Mouse (Mus musculus) erythroblast, adult 5-6 weeks (primary cell): ENCODE data around the gene Klhdc9. TPM values are rescaled to one million over a fixed set of nuclear protein-coding genes. Genes with fewer than 3 reads are reported as not detected.
A peak's percentile ranks its signal among the peaks of the same experiment; 100 is the strongest.

Experiments
- ATAC-seq: replicated peaks from 2 replicates; pipeline ENCODE4 v1.8.0; 2016; ENCODE audit warnings: moderate number of reproducible peaks, mild to moderate bottlenecking, moderate TSS enrichment, inconsistent platforms; ENCODE audit not compliant: poor library complexity, low FRiP score, severe bottlenecking
- total RNA-seq, 2 experiments: library from RNA; stranded (forward) in 1 of 2; stranded (reverse) in 1 of 2; fragments of 150-400 nt in 1 of 2; fragments of 200-764, 138-1000 nt in 1 of 2; gene quantifications; 2 replicates each; pipeline versions ENCODE4 v1.2.3 to v1.2.4; 2015 to 2017; ENCODE audit warnings: low replicate concordance in 2 of 2

Gene Klhdc9
- total RNA-seq (2015; ENCODE audit: low replicate concordance) (not detected in 2 replicates), total RNA-seq (2017; ENCODE audit: low replicate concordance) (not detected in 2 replicates)

DNA sequence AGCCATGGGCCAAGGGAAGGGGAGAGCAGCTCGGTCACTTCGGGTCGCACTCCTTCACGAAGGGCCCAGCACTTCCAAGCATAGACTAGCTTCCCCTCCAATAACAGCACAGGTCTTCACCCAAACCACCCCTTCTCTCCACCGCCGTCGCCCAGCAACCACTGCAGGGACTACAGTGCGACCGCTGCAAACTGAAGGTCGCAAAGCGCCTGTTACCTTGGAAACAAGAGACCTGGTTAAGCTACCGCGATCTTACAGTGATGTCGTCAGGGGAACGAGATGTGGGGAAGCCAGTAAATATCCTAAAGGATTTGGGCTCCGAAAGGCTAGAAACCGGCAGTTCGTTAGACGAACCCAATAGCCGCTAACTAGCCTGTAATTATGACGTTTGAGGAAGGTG is at the start of gene Klhdc9:
Klhdc9 (minus strand) TSS at position 143 of the 400 bp plus-strand sequence.
- ATAC-seq = peak; percentile 85

DNA sequence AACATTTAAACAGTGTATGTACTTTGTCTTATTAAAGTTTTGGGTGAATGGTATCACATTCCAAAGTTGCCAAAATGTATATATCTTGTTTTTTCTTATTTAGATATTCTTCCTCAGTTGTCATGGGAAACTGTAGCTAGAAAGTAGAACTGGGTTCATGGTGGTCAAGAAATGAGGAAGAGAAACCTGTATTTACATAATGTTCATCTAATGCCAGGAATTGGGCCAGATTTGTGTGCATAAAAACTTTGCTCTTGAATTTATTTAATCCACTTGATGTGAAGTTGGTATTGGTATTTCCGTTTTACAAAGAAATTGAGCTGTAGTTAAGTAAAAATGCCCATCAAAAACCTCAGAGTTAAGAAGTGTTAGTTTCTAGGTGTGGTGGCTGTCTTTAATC is 49.6 kb upstream of the Klhdc9 start:
- ATAC-seq = no peak

DNA sequence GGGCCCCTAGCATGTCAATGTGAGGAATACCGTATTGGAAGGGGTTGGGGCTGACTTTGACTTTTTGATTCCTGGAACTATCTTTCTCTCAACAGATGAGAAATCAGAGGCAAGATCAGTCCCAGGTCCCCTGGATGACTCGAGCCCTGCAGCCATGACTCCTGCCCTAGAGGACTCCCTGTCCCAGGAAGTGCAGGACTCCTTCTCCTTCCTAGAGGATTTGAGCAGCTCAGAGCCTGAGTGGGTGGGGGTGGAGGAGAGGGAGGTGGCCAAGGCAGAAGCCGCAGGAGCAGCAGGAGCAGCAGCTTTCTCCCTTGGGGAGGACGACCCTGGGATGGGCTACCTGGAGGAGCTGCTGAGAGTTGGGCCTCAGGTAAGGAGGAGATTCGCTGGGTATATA is 46.7 kb upstream of the Klhdc9 start:
- ATAC-seq = no peak

DNA sequence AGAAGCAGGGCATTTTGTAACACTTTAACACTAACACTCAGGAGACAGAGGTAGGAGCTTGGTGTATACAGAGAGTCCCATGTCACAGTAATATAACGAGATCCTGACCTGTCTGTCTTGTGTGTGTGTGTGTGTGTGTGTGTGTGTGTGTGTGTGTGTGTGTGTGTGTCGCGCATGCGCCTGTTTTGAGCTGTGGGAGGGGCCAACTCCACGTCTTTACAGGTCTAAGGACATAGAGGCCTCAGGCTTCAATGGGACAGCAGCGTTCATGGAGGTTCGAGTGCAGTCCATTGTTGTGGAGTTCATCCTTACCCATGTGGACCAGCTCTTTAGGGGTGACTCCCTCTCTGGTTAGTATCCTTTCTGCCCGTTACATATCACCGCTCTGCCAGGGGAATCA is 42.4 kb upstream of the Klhdc9 start:
- no peak for ATAC-seq

DNA sequence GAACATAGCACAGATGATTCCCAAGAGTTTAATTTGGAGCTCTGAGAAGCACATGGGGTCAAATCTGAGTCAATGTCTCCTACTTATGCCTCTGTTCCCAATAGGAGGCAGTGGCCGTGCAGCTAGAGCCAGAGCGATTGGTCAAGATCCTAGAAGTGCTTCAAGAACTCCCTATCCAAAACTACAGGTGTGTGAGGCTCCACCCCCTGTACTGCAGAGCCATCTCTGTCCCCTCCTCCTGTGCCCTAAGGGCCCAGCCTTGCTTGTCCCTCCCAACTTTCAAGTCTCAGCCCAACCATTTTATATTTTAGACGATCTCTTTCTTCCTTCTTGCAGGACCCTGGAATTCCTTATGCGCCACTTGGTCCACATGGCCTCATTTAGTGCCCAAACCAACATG is 41.2 kb upstream of the Klhdc9 start:
- ATAC-seq = no peak

DNA sequence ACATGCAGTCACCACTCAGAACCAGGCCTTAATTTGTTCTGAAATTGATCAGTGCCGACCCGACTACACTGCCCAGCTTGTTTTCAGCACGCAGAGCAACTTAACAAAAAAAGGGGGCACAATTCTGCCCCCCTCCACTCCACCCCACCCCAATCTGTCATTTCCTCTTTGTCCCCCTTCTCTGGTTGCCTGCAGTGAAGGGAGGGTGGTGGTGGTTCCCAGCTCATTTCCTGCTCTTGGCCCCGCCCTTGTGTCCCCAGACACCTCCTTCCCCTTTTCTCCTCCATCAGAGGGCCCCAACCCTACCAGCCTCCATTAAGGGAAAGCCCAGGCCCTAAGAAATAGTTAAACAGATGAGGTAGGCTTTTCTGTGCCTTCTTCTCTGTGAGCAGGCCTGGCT is 29.5 kb upstream of the Klhdc9 start:
- no peak for ATAC-seq

DNA sequence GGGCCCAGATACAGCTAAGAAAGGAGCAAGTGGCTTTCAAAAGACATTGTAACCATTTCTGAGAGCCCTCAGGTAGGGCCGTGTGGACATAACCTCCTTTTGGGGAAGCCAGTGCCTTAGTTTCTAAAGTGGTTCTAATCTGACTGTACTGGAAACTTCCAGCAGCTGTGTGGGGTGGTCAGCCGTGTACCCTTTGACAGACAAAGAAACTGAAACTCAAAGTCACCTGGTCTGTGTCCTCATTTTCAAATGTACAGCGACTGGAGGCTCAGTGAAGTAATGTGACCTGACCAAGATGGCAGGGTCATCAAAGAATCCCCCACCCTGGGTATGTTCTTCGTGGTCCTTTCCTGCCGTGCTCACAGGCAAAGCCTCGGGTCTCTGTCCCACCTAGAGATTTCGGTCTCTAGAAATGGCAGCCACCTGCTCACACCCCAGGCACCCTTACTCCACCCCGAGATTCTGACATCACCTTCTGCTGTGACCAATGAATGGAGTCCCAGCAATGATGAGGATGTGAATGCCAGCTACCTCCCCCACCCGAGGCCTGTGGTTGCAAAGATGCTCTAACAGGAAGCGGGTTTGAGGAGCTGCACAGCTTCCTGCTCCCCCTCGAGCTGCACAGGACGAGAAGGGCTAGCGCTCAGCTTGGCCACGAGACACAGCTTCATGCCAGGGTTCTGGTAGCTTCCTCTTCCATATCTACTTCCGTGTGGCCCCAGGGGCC is 27.9 kb upstream of the Klhdc9 start, which contains the start of gene Arhgap30:
Arhgap30 (plus strand) TSS at position 579 of the 727 bp plus-strand sequence.
- no peak for ATAC-seq

DNA sequence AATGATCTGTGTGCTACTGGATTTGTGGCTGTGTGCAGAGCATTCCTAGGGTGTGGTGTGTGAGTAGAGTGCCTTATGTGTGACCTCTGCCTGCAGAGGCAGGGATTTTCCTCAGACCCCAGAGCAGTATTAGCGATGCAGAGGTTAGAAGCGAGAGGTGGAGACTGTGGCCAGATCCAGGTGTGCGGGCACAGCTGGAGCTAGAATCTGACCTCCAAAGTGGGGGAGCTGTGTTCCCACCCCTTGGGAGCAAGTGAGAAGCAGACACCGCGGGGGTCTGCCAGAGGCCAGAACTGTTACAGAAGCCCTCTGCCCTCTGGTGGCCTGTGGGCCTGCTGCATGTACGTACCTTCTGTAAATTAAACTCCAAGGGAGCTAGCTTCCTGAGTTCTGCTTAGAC is 26.5 kb upstream of the Klhdc9 start:
- ATAC-seq = no peak

DNA sequence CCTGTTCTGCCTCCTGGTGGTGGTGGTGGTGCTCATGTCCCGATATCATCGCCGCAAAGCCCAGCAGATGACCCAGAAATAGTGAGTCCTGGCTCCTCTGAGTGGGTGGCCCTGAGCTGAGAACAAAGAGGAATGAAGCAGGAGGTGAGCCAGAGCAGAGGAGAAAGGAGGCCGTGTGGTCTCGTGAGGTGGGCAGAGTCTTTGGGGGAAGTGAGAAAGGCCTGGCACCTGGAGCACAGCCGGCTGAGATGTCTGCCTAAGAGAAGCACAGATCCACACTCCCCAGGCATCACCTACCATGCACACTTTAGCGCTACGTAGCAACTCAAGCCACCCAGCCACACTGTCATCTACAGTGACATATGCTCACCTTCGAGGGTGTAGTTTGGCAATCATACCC is 24.6 kb upstream of the Klhdc9 start:
- ATAC-seq = no peak

DNA sequence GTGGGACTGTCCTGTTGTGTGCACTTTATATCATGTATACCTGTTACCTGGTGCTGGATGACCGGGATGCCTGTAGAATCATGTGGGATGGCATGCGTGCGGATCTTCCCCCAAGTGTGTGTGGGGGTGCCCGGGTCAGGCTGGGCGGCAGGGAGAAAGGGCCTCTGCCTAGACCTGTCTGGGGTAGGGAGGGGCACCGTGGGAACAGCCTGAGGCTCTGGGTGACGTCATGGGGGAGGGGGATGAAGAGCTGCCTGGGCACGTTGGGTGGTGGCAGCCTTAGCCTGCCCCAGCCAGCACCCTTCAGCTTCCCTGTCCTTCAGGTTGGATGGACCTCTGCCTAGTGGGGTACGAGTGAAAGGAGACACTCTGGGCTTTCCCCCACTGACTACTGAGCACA is 23.8 kb upstream of the Klhdc9 start:
- ATAC-seq = no peak

DNA sequence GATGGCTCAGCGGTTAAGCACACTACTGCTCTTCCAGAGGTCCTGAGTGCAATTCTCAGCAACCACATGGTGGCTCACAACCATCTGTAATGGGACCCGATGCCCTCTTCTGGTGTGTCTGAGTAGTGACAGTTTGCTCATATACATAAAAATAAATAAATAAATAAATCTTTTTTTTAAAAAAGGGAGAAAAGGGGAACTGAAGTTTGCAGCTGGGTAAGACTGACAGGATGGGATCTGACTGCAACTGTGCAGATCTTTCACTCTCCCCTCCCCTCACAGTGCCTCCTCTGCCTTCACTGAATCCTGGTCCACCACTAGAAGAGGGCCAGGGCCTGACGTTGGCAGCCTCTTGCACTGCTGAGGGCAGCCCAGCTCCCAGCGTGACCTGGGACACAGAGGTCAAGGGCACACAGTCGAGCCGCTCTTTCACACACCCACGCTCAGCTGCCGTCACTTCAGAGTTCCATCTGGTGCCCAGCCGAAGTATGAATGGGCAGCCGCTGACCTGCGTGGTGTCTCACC is 21.6 kb upstream of the Klhdc9 start:
- ATAC-seq = no peak

DNA sequence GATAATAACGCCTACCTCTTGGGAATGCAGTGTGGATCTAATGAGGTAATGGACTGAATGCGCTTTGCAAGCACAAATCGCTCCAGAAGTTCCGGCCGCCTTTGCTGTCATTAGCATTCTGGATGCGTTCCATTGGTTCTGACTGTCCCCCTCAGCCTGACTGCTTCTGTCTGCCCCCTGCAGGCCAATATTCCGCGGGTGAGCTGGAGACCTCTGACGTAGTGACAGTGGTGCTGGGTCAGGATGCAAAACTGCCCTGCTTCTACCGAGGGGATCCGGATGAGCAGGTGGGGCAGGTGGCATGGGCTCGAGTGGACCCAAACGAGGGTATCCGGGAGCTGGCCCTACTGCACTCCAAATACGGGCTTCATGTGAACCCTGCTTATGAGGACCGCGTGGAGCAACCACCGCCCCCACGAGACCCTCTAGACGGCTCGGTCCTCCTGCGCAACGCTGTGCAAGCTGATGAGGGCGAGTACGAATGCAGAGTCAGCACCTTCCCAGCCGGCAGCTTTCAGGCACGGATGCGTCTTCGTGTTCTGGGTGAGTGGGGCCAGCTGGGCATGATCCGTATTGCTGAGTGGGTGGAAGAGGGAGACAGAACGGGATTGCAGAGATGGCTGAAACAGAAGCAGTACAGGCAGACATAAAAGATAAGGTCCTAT is 19.5 kb upstream of the Klhdc9 start:
- ATAC-seq = peak; percentile 59

DNA sequence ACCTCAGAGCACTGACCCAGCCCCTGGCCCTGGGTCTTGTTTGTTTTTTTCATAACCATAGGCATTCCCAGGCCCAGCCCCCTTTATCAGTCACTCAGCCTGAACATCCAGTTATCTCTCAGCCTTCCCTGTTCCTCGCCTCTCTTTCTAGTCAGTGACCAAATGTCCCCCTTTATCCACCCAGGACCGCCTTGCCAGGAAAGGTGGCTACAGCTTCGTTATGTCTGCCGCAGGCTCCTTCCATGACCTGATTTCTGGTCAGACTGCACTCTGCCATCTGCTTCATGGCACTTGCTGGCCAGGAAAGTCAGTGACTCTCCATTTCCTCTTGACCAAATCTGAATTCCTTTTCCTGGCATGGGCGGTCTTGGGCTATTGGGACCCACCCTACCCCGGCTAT is 17.7 kb upstream of the Klhdc9 start:
- no peak for ATAC-seq

DNA sequence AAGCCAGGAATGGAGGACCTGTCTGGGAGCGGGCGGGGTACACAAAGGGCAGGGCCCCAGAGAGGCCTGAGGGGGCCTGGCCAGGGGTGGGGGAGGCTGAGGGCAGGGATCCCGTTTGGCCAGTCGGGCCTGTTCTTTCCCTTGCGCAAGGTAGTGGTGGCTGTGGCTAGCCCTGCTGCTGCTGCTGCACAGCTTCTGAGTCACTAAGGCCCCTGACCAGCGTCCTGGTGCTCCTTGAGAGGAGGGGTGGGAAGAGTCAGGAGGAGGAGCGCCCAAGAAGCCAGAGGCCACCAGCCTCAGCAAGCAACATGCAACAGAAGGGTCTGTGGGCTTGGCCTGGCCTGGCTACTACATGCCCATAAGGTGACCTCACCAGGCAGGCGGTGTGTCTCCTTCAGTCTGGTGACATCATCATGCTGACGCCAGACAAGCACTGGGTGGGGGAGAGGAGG is 15.1 kb upstream of the Klhdc9 start:
- no peak for ATAC-seq

DNA sequence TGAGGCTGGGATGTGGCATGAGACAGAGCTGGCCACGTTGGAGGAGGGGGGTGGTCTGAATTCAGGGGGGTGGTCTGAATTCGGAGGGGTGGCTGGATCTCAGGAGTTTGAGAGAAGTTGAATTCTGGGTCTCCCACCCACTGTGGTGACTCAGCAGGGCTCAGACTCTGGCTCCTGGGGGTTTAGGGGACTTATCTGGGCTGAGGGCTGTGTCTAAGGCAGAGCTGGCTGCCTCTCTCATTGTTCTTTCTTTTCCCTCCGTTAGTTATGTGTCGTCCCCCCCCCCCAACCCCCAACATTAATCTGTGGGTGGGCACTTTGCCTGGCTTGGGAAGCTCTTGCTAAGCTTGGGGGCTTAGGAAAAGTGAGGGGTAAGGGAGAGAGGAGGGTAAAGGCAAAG is 13.3 kb upstream of the Klhdc9 start:
- no peak for ATAC-seq

DNA sequence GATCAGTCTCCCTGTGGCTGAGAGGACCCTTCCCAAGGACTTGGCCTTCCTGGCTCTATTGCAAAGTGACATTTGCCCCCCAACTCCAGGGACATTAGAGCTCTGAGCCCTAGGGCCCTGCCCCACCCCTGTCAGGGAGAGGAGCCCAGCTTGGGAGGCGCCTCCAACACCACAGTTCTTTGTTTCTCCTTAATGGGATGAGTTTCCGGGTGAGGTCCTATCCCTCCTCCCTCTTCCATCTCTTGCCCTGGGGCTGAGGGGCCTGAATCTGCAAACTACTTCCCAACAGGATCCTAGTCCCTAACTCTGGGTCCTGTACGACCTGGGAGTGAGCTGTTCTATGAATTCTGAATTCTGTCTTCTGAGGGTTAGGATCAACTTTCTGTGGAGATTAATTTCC is 12.3 kb upstream of the Klhdc9 start:
- no peak for ATAC-seq

DNA sequence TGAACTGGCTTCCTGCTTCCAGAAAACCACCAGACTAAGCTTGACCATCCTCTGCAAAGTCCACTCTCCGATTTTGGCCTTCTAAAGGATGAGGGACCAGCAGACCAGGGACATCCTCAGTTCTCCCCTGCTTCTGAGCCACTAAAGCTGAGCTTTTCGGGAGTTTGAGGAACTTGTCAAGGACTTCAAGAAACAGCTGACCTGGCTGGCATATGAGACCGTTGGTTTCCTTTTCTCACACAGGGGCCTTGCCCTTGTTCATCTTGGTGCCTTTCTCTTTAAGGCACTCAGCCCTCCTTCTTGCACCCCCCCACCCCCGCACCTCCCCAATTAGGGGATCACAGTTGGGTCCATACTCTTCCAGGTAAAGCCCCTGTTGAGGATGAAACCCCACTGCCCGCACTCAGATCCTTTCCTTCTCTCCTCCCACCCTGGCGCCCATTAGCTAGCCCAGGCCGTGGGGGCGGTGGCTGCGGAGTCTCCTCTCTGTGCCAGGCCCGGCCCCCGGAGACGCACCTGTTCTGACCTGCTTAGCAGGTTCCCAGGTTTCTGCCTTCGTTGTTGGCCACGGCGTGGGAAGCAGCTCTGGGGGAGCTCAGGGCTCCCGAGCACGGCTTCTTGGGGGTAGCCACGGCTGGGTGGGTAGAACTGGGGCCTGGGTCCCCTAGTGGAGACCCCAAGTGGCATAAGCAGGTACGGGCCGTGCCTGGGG is 9.4 kb upstream of the Klhdc9 start, which contains the start of gene Nectin4:
Nectin4 (plus strand) TSS at position 255 of the 712 bp plus-strand sequence.
- no peak for ATAC-seq

DNA sequence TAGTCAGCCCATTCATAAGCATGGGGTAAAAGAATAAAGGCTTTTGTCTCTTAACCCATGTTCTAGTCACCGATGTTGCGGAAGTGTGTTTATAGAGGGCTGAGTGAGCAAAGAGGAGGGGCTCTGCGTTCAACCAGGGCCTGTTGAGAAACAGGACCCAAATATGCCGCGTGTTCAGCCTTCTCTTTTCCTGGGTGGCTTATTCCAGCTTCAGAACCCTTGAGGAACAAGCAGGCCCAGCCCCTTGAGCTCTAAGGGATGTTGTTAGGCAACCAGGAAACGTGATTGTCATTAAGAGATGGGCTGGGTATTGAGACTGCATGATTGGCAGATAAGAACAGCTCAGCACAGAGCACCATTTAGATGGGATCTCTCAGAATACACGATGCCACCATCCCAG is 5.3 kb upstream of the Klhdc9 start:
- ATAC-seq = no peak

DNA sequence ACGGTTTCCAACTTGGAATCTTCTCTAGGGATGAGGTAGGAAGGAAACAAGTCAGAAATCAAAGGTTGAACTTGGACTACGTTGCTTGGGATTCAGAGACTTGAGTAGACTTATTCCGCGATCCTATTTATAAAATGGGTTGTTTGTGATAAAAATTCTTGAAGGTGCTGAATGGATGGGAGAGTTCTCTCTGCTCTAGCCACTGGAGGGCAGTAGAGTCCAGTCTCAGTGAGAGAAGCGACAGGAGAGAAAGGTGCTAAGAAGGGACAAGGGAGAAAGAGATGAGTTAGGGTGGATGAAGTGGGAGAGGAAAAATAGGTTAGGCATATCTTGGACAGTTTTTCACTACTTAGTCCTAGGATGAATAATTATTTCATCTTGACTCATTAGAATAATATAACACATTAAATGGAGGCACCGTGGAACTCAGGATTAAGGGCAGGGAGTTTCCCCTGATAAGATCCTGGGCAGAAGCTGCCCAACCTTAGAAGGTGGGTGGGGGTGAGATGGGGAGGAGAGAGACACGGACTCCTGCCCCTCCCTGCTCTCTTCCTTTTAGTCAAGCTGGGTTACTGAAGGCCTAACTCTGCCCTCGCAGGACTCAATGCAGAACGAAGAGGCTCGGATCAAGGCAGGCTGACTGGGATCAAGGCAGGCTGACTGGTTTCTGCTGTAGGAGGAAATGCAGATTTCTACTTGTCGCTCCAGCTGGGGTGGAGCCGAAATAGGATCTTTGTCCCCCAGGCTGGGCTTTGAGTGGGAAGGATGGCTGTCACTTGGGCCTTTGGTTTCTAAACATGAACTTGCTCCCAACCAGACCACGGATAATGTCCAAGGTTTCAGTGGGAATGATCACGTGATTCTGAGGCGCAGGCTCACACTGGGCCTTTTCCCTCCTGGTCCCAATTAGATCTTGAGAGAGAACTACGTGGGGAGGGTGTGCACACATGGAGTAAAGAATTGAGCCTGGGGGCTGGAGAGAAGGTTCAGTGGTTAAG is 807 bp upstream of the Klhdc9 start:
- peak; percentile 85 for ATAC-seq
